Mouse (Mus musculus) olfactory bulb, adult 2 months (tissue): Measurements from ENCODE around the gene Olfr1412.

Source experiments
- CTCF ChIP-seq: fragments of 200-500 bp; IDR thresholded peaks from 2 replicates; pipeline ENCODE4 v1.5.1; 2012; ENCODE audit warnings: low read depth, mild to moderate bottlenecking, low read length, moderate library complexity; ENCODE audit not compliant: insufficient read depth
- POLR2A ChIP-seq: fragments of 200-500 bp; IDR thresholded peaks from 2 replicates; pipeline ENCODE4 v1.6.1; 2012; ENCODE audit warnings: mild to moderate bottlenecking, low read depth, low read length, moderate library complexity; ENCODE audit not compliant: insufficient read depth

DNA sequence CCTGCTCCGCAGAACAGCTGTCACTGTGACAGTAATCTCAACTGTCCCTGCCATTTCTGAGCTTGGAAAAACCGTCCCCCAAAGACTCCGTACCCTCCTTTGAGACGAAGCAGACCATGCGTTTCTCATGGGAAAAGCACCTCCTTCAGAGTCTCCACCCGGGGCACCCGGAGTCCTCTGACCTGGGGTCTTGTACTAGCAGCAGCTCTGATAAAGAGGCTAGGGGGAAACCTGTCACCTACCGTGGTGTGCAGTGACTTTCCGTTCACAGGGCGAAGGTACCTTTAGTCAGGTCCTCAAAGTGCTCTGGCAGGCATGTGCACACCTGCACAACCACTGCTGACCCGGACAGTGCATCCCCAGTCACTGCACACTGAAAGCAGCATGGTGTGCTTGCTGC lies 51.1 kb downstream of the Olfr1412 start:
- TF ChIP-seq CTCF (no peak), POLR2A (no peak)
